Mouse (Mus musculus) forebrain, embryonic 12.5 days (tissue): ENCODE results near the gene Emc10. TPM values are rescaled to one million over a fixed set of nuclear protein-coding genes. Genes with fewer than 3 reads are reported as not detected.
A peak's percentile ranks its signal among the peaks of the same experiment; 100 is the strongest.

ENCODE experiments used
- ATAC-seq: fragments of 200-750 bp; cut with Nextera tagmentation; 2 replicates; pipeline ENCODE4 v1.8.0; 2017; ENCODE audit warnings: moderate TSS enrichment; ENCODE audit not compliant: low FRiP score
- H3K27ac ChIP-seq: fragments of 300-500 bp; sonication (generic); 2 replicates; pipeline ENCODE4 v1.5.1; 2016; ENCODE audit warnings: mild to moderate bottlenecking
- H3K27me3 ChIP-seq: fragments of 300-500 bp; sonication (generic); 2 replicates; pipeline ENCODE4 v1.6.1; 2016; ENCODE audit warnings: mild to moderate bottlenecking
- H3K36me3 ChIP-seq: fragments of 300-500 bp; sonication (generic); replicated peaks from 2 replicates; pipeline ENCODE4 v1.6.1; 2016; ENCODE audit warnings: mild to moderate bottlenecking
- H3K4me1 ChIP-seq: fragments of 300-500 bp; sonication (generic); 2 replicates; pipeline ENCODE4 v1.6.1; 2016
- H3K4me2 ChIP-seq: fragments of 300-500 bp; sonication (generic); 2 replicates; pipeline ENCODE4 v1.6.1; 2016; ENCODE audit warnings: mild to moderate bottlenecking, moderate library complexity
- H3K4me3 ChIP-seq: fragments of 300-500 bp; sonication (generic); replicated peaks from 2 replicates; pipeline ENCODE4 v1.5.1; 2016; ENCODE audit warnings: mild to moderate bottlenecking
- H3K9ac ChIP-seq: fragments of 300-500 bp; sonication (generic); 2 replicates; pipeline ENCODE4 v1.6.1; 2016; ENCODE audit warnings: mild to moderate bottlenecking
- H3K9me3 ChIP-seq: fragments of 300-500 bp; sonication (generic); 2 replicates; pipeline ENCODE4 v1.6.1; 2016
- WGBS: fragments of 180-500 bp; shearing (Covaris S2); methylation state at CpG from one replicate; pipeline ENCODE4 v1.1.7; 2016; 5-methylcytosine and 5-hydroxymethylcytosine counted together
- polyA plus RNA-seq: library from polyadenylated mRNA; unstranded; fragments of >200 nt; fragmentation: Nextera tagmentation; extraction: Ambion mirVana; gene quantifications from 2 replicates; pipeline ENCODE4 v1.2.1, GENCODE M21; 2016

The Emc10 gene
- polyA plus RNA-seq, 1 experiment from 2014 or later: 121 TPM

GRCm38 (mm10) chr7:44464511-44464910 lies 31.8 kb downstream of the Emc10 start:
- Histone ChIP-seq H3K4me1 (peaks cover 60% of the 10 kb centered on the region), H3K36me3 (peaks cover 44% of the 10 kb centered on the region), H3K4me2 (peak overlapping the region; percentile 19; the same call in 1 of the 2 replicates), H3K9ac (peak overlapping the region; percentile 33; the same call in 1 of the 2 replicates), H3K9me3 (no peaks in the 10 kb centered on the region), H3K4me3 (no peak overlapping the region), H3K27ac (peak overlapping the region; percentile 80), H3K27me3 (peaks cover 26% of the 10 kb centered on the region)
- peak; percentile 6; the same call in 1 of the 2 replicates for ATAC-seq
- 25% methylated on average over 4 of the region's 4 CpGs for whole genome bisulfite sequencing

GRCm38 (mm10) chr7:44463556-44464225 lies 32.6 kb downstream of the Emc10 start:
- H3K4me1 ChIP-seq: peaks cover 51% of the 10 kb centered on the region
- WGBS: 87% methylated on average over 10 of the region's 10 CpGs
- peak overlapping the region; percentile 33; the same call in 1 of the 2 replicates for H3K9ac ChIP-seq
- H3K27ac ChIP-seq: peak overlapping the region; percentile 80
- peaks cover 26% of the 10 kb centered on the region for H3K27me3 ChIP-seq
- no peak for ATAC-seq
- H3K4me3 ChIP-seq: no peak overlapping the region
- H3K36me3 ChIP-seq: peaks cover 52% of the 10 kb centered on the region
- H3K9me3 ChIP-seq: no peaks in the 10 kb centered on the region
- no peak overlapping the region for H3K4me2 ChIP-seq

GRCm38 (mm10) chr7:44463056-44463425 lies 33.3 kb downstream of the Emc10 start:
- Histone ChIP-seq H3K4me3 (no peak overlapping the region), H3K9me3 (no peaks in the 10 kb centered on the region), H3K27ac (no peak overlapping the region), H3K4me1 (peaks cover 46% of the 10 kb centered on the region), H3K36me3 (peaks cover 58% of the 10 kb centered on the region), H3K27me3 (peaks cover 26% of the 10 kb centered on the region), H3K4me2 (no peak overlapping the region), H3K9ac (no peak overlapping the region)
- ATAC-seq: no peak
- WGBS: 47% methylated on average over 8 of the region's 8 CpGs

GRCm38 (mm10) chr7:44462218-44463055 lies 33.9 kb downstream of the Emc10 start:
- H3K36me3 ChIP-seq: peaks cover 64% of the 10 kb centered on the region
- WGBS: 34% methylated on average over 77 of the region's 77 CpGs
- H3K27me3 ChIP-seq: peaks cover 26% of the 10 kb centered on the region
- H3K9me3 ChIP-seq: no peaks in the 10 kb centered on the region
- no peak overlapping the region for H3K9ac ChIP-seq
- ATAC-seq: no peak
- H3K4me3 ChIP-seq: no peak overlapping the region
- 0 out of 2 replicates have a peak overlapping the region, but pooled peaks have one; percentile 2 for H3K27ac ChIP-seq
- H3K4me1 ChIP-seq: peaks cover 43% of the 10 kb centered on the region
- peak overlapping the region; percentile 17; the same call in 1 of the 2 replicates for H3K4me2 ChIP-seq

DNA sequence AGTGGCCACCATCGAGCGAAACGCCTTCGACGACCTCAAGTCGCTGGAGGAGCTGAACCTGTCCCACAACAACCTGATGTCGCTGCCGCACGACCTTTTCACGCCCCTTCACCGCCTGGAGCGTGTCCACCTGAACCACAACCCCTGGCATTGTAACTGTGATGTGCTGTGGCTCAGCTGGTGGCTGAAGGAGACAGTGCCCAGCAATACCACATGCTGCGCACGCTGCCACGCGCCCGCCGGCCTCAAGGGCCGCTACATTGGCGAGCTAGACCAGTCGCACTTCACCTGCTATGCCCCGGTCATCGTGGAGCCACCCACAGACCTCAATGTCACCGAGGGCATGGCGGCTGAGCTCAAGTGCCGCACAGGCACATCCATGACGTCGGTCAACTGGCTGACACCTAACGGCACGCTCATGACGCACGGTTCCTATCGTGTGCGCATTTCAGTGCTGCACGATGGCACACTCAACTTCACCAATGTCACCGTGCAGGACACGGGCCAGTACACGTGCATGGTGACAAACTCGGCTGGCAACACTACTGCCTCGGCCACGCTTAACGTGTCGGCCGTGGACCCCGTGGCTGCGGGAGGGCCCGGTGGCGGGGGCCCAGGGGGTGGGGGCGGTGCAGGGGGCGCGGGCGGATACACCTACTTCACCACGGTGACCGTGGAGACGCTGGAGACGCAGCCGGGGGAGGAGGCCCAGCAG lies 34.7 kb downstream of the Emc10 start:
- ATAC-seq: no peak
- Histone ChIP-seq H3K4me3 (no peak overlapping the region), H3K9ac (no peak overlapping the region), H3K9me3 (no peaks in the 10 kb centered on the region), H3K27ac (no peak overlapping the region), H3K27me3 (peaks cover 26% of the 10 kb centered on the region), H3K4me1 (peaks cover 35% of the 10 kb centered on the region), H3K4me2 (no peak overlapping the region), H3K36me3 (peaks cover 71% of the 10 kb centered on the region)
- 83% methylated on average over 57 of the region's 57 CpGs for WGBS

GRCm38 (mm10) chr7:44460767-44461502 lies 35.4 kb downstream of the Emc10 start:
- ATAC-seq: no peak
- Histone ChIP-seq H3K4me2 (no peak overlapping the region), H3K9me3 (no peaks in the 10 kb centered on the region), H3K36me3 (peaks cover 79% of the 10 kb centered on the region), H3K4me1 (peaks cover 35% of the 10 kb centered on the region), H3K4me3 (no peak overlapping the region), H3K27me3 (peaks cover 26% of the 10 kb centered on the region), H3K27ac (no peak overlapping the region), H3K9ac (no peak overlapping the region)
- WGBS: 86% methylated on average over 31 of the region's 31 CpGs

DNA sequence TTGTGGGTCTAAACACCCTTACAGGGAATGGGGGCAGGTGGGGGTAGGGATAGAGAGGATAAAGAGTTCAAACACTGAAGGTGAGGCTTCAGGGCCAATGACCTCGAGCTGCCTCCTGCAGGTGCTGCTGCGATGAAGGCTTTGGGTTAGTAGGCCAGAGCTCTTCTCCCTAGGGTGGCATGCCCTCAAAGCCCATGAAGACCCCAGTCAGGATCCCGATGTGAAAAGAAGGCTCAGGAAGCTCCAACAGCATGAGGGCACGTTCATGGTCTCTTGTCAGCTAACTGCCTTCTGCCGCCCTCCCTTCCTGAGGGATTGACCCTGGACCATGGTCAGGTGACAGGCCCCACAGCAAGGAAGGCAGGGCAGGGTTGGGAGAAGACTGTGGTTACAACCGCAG lies 36.3 kb downstream of the Emc10 start:
- Histone ChIP-seq H3K4me2 (no peak overlapping the region), H3K36me3 (peaks cover 86% of the 10 kb centered on the region), H3K27me3 (peaks cover 26% of the 10 kb centered on the region), H3K4me3 (no peak overlapping the region), H3K4me1 (peaks cover 30% of the 10 kb centered on the region), H3K9me3 (no peaks in the 10 kb centered on the region), H3K9ac (no peak overlapping the region), H3K27ac (no peak overlapping the region)
- no peak for ATAC-seq
- WGBS: 84% methylated on average over 6 of the region's 6 CpGs

GRCm38 (mm10) chr7:44456302-44456701 lies 40.0 kb downstream of the Emc10 start:
- no peaks in the 10 kb centered on the region for H3K9me3 ChIP-seq
- peaks cover 20% of the 10 kb centered on the region for H3K4me1 ChIP-seq
- no peak overlapping the region for H3K9ac ChIP-seq
- H3K4me2 ChIP-seq: no peak overlapping the region
- no peak overlapping the region for H3K4me3 ChIP-seq
- no peak for ATAC-seq
- peaks cover 11% of the 10 kb centered on the region for H3K27me3 ChIP-seq
- WGBS: 97% methylated on average over 1 of the region's 1 CpGs
- no peak overlapping the region for H3K27ac ChIP-seq
- peaks cover 75% of the 10 kb centered on the region for H3K36me3 ChIP-seq

DNA sequence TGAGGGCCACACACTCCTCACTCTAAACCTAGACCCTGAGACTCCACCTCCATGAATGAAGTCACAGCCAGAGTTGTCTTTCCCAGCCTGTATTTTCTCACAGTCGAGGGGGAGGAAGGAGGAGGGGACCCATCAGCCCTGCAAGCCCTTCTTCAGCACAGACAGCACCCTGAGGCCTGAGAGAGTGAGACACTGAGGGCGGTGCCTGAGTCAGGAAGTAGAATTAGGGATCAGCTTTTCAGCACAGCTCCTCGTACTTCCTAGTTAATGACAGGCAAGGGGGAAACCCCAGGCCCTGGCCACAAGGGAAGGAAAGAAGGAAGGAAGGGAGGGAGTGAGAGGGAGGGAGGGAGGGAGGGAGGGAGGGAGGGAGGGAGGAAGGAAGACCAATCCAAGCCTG lies 43.1 kb downstream of the Emc10 start:
- H3K9ac ChIP-seq: no peak overlapping the region
- H3K27ac ChIP-seq: 0 out of 2 replicates have a peak overlapping the region, but pooled peaks have one; percentile 20
- H3K9me3 ChIP-seq: no peaks in the 10 kb centered on the region
- 31% methylated on average over 3 of the region's 3 CpGs for WGBS
- ATAC-seq: no peak
- H3K27me3 ChIP-seq: no peaks in the 10 kb centered on the region
- H3K4me2 ChIP-seq: no peak overlapping the region
- no peak overlapping the region for H3K4me3 ChIP-seq
- peaks cover 74% of the 10 kb centered on the region for H3K36me3 ChIP-seq
- peaks cover 21% of the 10 kb centered on the region for H3K4me1 ChIP-seq

DNA sequence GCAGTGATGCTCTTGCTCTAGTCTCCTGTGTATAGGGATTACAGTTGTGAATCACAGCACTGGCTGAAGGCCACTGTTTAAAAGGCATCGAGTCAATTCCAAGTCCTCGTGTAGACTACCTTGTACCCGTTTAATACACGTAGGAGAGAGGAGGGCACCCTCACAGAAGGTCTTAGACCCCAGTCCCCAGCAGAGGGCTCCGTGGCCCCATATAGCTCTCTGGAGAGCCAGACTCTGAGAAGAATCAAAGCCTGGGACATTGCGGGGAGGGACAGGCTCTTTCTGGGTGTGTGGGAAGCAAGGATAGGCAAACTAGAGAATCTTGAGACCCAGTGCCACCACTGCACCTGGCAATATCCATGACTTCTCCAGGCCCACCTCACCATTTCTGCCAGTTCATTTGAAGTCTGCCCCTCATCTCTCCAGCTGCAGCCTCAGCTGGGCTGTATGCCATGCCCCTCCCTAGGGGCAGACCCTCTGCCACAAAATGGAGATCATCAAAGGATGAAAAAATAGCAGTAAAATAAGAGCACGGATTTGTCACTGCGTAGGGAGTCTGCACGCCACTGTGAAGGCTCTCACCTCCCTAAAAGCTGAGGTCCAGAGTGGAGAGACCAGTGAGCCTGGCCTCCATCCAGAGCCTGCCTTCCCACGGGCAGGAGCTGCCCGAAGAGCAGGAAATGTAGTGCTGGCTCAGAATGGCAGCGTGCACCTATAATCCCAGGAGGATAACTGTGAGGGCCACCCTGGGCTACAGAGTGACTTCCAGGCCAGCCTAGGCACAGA lies 50.1 kb downstream of the Emc10 start:
- Histone ChIP-seq H3K27me3 (peaks cover 5% of the 10 kb centered on the region), H3K27ac (no peak overlapping the region), H3K4me2 (peak overlapping the region; percentile 89), H3K9ac (peak overlapping the region; percentile 7; the same call in 1 of the 2 replicates), H3K36me3 (peaks cover 60% of the 10 kb centered on the region), H3K4me3 (no peak overlapping the region), H3K9me3 (no peaks in the 10 kb centered on the region), H3K4me1 (peaks cover 51% of the 10 kb centered on the region)
- 73% methylated on average over 12 of the region's 12 CpGs for WGBS
- ATAC-seq: no peak

GRCm38 (mm10) chr7:44445528-44445923 lies 50.8 kb downstream of the Emc10 start:
- Histone ChIP-seq H3K9me3 (no peaks in the 10 kb centered on the region), H3K27ac (0 out of 2 replicates have a peak overlapping the region, but pooled peaks have one; percentile 25), H3K4me3 (peak overlapping the region; percentile 66; the same call in 1 of the 2 replicates), H3K9ac (peak overlapping the region; percentile 53; the same call in 1 of the 2 replicates), H3K27me3 (peaks cover 5% of the 10 kb centered on the region), H3K36me3 (peaks cover 57% of the 10 kb centered on the region), H3K4me1 (peaks cover 53% of the 10 kb centered on the region), H3K4me2 (peak overlapping the region; percentile 89)
- ATAC-seq: no peak
- WGBS: 55% methylated on average over 7 of the region's 7 CpGs
